Mouse (Mus musculus): ENCODE results near the gene Slc22a23. TPM values are rescaled to one million over a fixed set of nuclear protein-coding genes. Genes with fewer than 3 reads are reported as not detected.

Gene Slc22a23
- polyA plus RNA-seq, 1 experiment from 2014 or later, result 9.6 TPM

- no peak for DNase-seq (ENCODE audit: low spot score)
- WGBS, result 93% methylated on average over 7 of the region's 7 CpGs
- ATAC-seq (ENCODE audit: low FRiP score), result no peak
- Histone ChIP-seq H3K9ac (ENCODE audit: low read depth, low read length) (no peak overlapping the region), H3K9me3 (ENCODE audit: control insufficient read depth, low read length) (no peaks in the 10 kb centered on the region), H3K36me3 (ENCODE audit: control insufficient read depth, insufficient read depth, low read length) (no peaks in the 10 kb centered on the region), H3K27ac (ENCODE audit: low read depth, low read length) (no peak overlapping the region), H3K4me1 (replicated peaks; ENCODE audit: control insufficient read depth, insufficient read depth, low read length) (no peaks in the 10 kb centered on the region), H3K27me3 (ENCODE audit: control insufficient read depth, insufficient read depth, low read length) (no peaks in the 10 kb centered on the region), H3K4me3 (ENCODE audit: low read depth, low read length) (no peak overlapping the region), H3K4me2 (replicated peaks; ENCODE audit: low read depth, low read length) (no peak overlapping the region)
These were observed 13.4 kb downstream of the Slc22a23 start for GRCm38 (mm10) chr13:34331399-34332186.

- DNase-seq (ENCODE audit: low spot score), result no peak
- Histone ChIP-seq H3K27ac (ENCODE audit: low read depth, low read length) (no peak overlapping the region), H3K9me3 (ENCODE audit: control insufficient read depth, low read length) (no peaks in the 10 kb centered on the region), H3K36me3 (ENCODE audit: control insufficient read depth, insufficient read depth, low read length) (no peaks in the 10 kb centered on the region), H3K4me1 (replicated peaks; ENCODE audit: control insufficient read depth, insufficient read depth, low read length) (no peaks in the 10 kb centered on the region), H3K4me2 (replicated peaks; ENCODE audit: low read depth, low read length) (no peak overlapping the region), H3K9ac (ENCODE audit: low read depth, low read length) (no peak overlapping the region), H3K27me3 (ENCODE audit: control insufficient read depth, insufficient read depth, low read length) (no peaks in the 10 kb centered on the region), H3K4me3 (ENCODE audit: low read depth, low read length) (no peak overlapping the region)
- WGBS, result 87% methylated on average over 4 of the region's 4 CpGs
- ATAC-seq (ENCODE audit: low FRiP score), result no peak
These were observed 15.4 kb downstream of the Slc22a23 start for GRCm38 (mm10) chr13:34329589-34329988.

- Histone ChIP-seq H3K4me2 (replicated peaks; ENCODE audit: low read depth, low read length) (no peak overlapping the region), H3K4me3 (ENCODE audit: low read depth, low read length) (no peak overlapping the region), H3K27ac (ENCODE audit: low read depth, low read length) (no peak overlapping the region), H3K27me3 (ENCODE audit: control insufficient read depth, insufficient read depth, low read length) (no peaks in the 10 kb centered on the region), H3K36me3 (ENCODE audit: control insufficient read depth, insufficient read depth, low read length) (no peaks in the 10 kb centered on the region), H3K9ac (ENCODE audit: low read depth, low read length) (no peak overlapping the region), H3K9me3 (ENCODE audit: control insufficient read depth, low read length) (no peaks in the 10 kb centered on the region), H3K4me1 (replicated peaks; ENCODE audit: control insufficient read depth, insufficient read depth, low read length) (no peaks in the 10 kb centered on the region)
- 97% methylated on average over 1 of the region's 1 CpGs for WGBS
- DNase-seq (ENCODE audit: low spot score), result no peak
- ATAC-seq (ENCODE audit: low FRiP score), result no peak
These were observed 18.0 kb downstream of the Slc22a23 start for GRCm38 (mm10) chr13:34326992-34327391.

- H3K4me2 ChIP-seq (replicated peaks; ENCODE audit: low read depth, low read length), result no peak overlapping the region
- H3K9ac ChIP-seq (ENCODE audit: low read depth, low read length), result no peak overlapping the region
- no peaks in the 10 kb centered on the region for H3K4me1 ChIP-seq (replicated peaks; ENCODE audit: control insufficient read depth, insufficient read depth, low read length)
- ATAC-seq (ENCODE audit: low FRiP score) (no peak), DNase-seq (ENCODE audit: low spot score) (no peak)
- no peak overlapping the region for H3K27ac ChIP-seq (ENCODE audit: low read depth, low read length)
- H3K9me3 ChIP-seq (ENCODE audit: control insufficient read depth, low read length), result no peaks in the 10 kb centered on the region
- no peak overlapping the region for H3K4me3 ChIP-seq (ENCODE audit: low read depth, low read length)
- 72% methylated on average over 2 of the region's 2 CpGs for WGBS
- no peaks in the 10 kb centered on the region for H3K27me3 ChIP-seq (ENCODE audit: control insufficient read depth, insufficient read depth, low read length)
- no peaks in the 10 kb centered on the region for H3K36me3 ChIP-seq (ENCODE audit: control insufficient read depth, insufficient read depth, low read length)
These were observed 21.6 kb downstream of the Slc22a23 start for GRCm38 (mm10) chr13:34323361-34323760.

- H3K4me2 ChIP-seq (replicated peaks; ENCODE audit: low read depth, low read length), result no peak overlapping the region
- 88% methylated on average over 4 of the region's 4 CpGs for WGBS
- no peaks in the 10 kb centered on the region for H3K36me3 ChIP-seq (ENCODE audit: control insufficient read depth, insufficient read depth, low read length)
- DNase-seq (ENCODE audit: low spot score), result no peak
- no peaks in the 10 kb centered on the region for H3K4me1 ChIP-seq (replicated peaks; ENCODE audit: control insufficient read depth, insufficient read depth, low read length)
- H3K27me3 ChIP-seq (ENCODE audit: control insufficient read depth, insufficient read depth, low read length), result no peaks in the 10 kb centered on the region
- no peak overlapping the region for H3K27ac ChIP-seq (ENCODE audit: low read depth, low read length)
- H3K9ac ChIP-seq (ENCODE audit: low read depth, low read length), result no peak overlapping the region
- H3K9me3 ChIP-seq (ENCODE audit: control insufficient read depth, low read length), result no peaks in the 10 kb centered on the region
- H3K4me3 ChIP-seq (ENCODE audit: low read depth, low read length), result no peak overlapping the region
- no peak for ATAC-seq (ENCODE audit: low FRiP score)
These were observed 24.5 kb downstream of the Slc22a23 start for GRCm38 (mm10) chr13:34320482-34320881.

GRCm38 (mm10) chr13:34317051-34317450 lies 27.9 kb downstream of the Slc22a23 start:
- H3K4me3 ChIP-seq (ENCODE audit: low read depth, low read length), result no peak overlapping the region
- 91% methylated on average over 4 of the region's 4 CpGs for WGBS
- ATAC-seq (ENCODE audit: low FRiP score), result no peak

DNA sequence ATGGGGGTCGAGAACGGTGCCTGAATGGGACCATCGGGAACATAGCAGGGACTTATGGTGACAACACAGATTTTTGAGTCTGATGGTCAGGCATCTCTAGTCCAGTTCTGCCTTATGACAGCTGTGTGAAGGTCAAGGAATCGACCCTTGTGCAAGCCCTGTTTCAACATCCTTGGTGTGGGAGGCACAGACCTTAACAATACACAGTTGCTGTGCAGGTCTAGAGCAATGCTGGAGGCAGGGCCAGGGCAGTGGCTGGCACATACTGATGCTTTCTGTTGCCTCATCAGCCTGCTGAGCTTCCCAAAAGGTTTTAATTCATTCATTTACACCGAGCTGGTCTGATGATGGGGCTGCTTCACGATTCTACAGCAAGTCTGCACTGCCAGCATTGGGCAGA lies 28.5 kb downstream of the Slc22a23 start:
- H3K4me1 ChIP-seq (replicated peaks; ENCODE audit: control insufficient read depth, insufficient read depth, low read length), result no peaks in the 10 kb centered on the region
- no peak for DNase-seq (ENCODE audit: low spot score)
- H3K27me3 ChIP-seq (ENCODE audit: control insufficient read depth, insufficient read depth, low read length), result no peaks in the 10 kb centered on the region
- 88% methylated on average over 6 of the region's 6 CpGs for WGBS
- ATAC-seq (ENCODE audit: low FRiP score), result no peak
- H3K9ac ChIP-seq (ENCODE audit: low read depth, low read length), result no peak overlapping the region
- H3K36me3 ChIP-seq (ENCODE audit: control insufficient read depth, insufficient read depth, low read length), result no peaks in the 10 kb centered on the region
- no peaks in the 10 kb centered on the region for H3K9me3 ChIP-seq (ENCODE audit: control insufficient read depth, low read length)
- no peak overlapping the region for H3K4me3 ChIP-seq (ENCODE audit: low read depth, low read length)
- no peak overlapping the region for H3K27ac ChIP-seq (ENCODE audit: low read depth, low read length)
- no peak overlapping the region for H3K4me2 ChIP-seq (replicated peaks; ENCODE audit: low read depth, low read length)

More at GRCm38 (mm10) chr13:34317051-34317450, 27.9 kb downstream of the Slc22a23 start:
- Histone ChIP-seq H3K36me3 (ENCODE audit: control insufficient read depth, insufficient read depth, low read length) (no peaks in the 10 kb centered on the region), H3K4me2 (replicated peaks; ENCODE audit: low read depth, low read length) (no peak overlapping the region), H3K4me1 (replicated peaks; ENCODE audit: control insufficient read depth, insufficient read depth, low read length) (no peaks in the 10 kb centered on the region), H3K27me3 (ENCODE audit: control insufficient read depth, insufficient read depth, low read length) (no peaks in the 10 kb centered on the region), H3K27ac (ENCODE audit: low read depth, low read length) (no peak overlapping the region), H3K9me3 (ENCODE audit: control insufficient read depth, low read length) (no peaks in the 10 kb centered on the region), H3K9ac (ENCODE audit: low read depth, low read length) (no peak overlapping the region)
- no peak for DNase-seq (ENCODE audit: low spot score)

DNA sequence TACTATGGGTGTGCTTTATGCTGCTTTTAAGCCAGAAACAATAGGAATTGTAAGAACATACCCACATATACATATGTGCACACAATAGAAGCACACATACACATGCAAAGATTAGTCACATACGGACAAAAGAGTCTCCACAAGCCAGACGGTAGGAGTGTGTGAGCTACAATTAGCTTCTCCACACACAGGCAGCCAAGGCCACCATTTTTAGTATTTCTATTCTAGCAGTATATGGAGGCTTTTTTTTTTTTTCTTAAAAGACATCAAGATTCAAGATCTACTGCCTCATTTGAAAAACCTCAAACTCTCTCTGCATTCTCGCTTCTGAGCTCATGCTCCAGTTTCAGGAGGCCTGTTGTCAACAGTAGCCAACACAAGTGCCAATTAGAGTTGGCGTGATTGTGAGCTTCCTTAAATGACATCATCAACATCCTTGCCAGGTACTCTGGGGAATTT lies 31.9 kb downstream of the Slc22a23 start:
- DNase-seq (ENCODE audit: low spot score) (no peak), ATAC-seq (ENCODE audit: low FRiP score) (no peak)
- Histone ChIP-seq H3K27me3 (ENCODE audit: control insufficient read depth, insufficient read depth, low read length) (no peaks in the 10 kb centered on the region), H3K27ac (ENCODE audit: low read depth, low read length) (no peak overlapping the region), H3K4me3 (ENCODE audit: low read depth, low read length) (no peak overlapping the region), H3K4me2 (replicated peaks; ENCODE audit: low read depth, low read length) (no peak overlapping the region), H3K36me3 (ENCODE audit: control insufficient read depth, insufficient read depth, low read length) (no peaks in the 10 kb centered on the region), H3K4me1 (replicated peaks; ENCODE audit: control insufficient read depth, insufficient read depth, low read length) (no peaks in the 10 kb centered on the region), H3K9me3 (ENCODE audit: control insufficient read depth, low read length) (no peaks in the 10 kb centered on the region), H3K9ac (ENCODE audit: low read depth, low read length) (no peak overlapping the region)
- 74% methylated on average over 4 of the region's 4 CpGs for WGBS

- DNase-seq (ENCODE audit: low spot score) (no peak), ATAC-seq (ENCODE audit: low FRiP score) (no peak)
- no peak overlapping the region for H3K4me3 ChIP-seq (ENCODE audit: low read depth, low read length)
- H3K27me3 ChIP-seq (ENCODE audit: control insufficient read depth, insufficient read depth, low read length), result no peaks in the 10 kb centered on the region
- H3K4me2 ChIP-seq (replicated peaks; ENCODE audit: low read depth, low read length), result no peak overlapping the region
- no peaks in the 10 kb centered on the region for H3K9me3 ChIP-seq (ENCODE audit: control insufficient read depth, low read length)
- 89% methylated on average over 2 of the region's 2 CpGs for WGBS
- no peak overlapping the region for H3K27ac ChIP-seq (ENCODE audit: low read depth, low read length)
- no peak overlapping the region for H3K9ac ChIP-seq (ENCODE audit: low read depth, low read length)
- no peaks in the 10 kb centered on the region for H3K4me1 ChIP-seq (replicated peaks; ENCODE audit: control insufficient read depth, insufficient read depth, low read length)
- H3K36me3 ChIP-seq (ENCODE audit: control insufficient read depth, insufficient read depth, low read length), result no peaks in the 10 kb centered on the region
These were observed 32.5 kb downstream of the Slc22a23 start for GRCm38 (mm10) chr13:34312346-34313002.
